Mouse (Mus musculus): ENCODE measurements around the gene B3gat1.

The B3gat1 gene

GRCm38 (mm10) chr9:26733206-26733891 is at the start of gene B3gat1:
TSS of gene B3gat1 (plus strand) at chr9:26733728.
- in situ Hi-C loops (cut with MboI, MseI), result no loop called here

DNA sequence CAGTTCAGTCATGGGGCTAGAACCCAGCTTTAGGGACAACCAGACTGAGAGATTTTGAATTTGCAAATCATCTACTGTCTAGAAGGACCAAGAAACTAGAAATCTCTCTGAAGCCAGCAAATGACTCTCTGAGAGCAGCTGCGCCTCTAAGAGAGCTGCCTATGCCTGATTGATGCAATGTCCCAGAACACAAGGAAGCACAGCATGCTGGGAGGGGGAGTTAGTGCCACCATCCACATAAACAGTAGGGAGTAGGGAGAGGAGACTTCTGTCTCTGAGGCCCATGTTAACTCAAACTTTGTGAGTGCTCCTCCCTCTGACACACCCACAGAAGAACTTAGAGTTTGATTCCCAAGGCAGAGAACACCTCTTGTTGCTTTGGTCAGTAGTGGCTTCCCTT is 44.4 kb upstream of the B3gat1 start:
- in situ Hi-C loops (cut with MboI, MseI), result no loop called here

DNA sequence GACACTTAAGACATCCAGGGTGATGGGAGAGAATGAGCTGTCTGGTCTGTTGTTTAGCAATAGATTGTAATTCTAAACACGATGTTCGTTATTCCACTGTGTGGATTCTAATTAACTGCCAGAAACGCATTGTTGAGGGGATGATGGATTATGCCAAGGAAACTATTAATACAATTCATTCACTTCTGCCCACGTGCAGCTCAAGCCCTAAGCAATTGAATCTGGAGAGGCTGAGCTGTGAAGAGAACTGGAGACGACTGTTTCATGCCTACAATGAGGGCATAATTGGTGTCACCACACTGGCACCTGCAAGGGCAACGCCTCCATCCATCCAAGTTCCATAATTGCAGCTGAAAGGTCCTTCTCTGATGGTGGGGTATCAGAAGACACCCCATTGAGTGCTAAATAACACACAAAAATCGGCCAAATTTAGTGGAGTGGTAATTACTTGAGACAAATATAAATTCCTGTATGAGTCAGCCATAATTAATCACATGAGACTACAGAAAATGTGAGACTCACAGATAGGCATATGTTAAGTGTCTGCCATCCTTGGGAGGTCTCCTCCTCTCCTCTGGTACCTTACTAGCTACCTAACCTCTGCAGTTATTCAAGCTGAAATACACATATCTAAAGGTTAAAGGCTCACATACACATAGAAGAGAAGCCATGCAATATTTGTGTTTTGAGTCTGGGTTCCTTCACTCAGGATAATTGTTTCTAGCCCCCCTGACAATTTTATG is 43.4 kb upstream of the B3gat1 start:
- in situ Hi-C loops (cut with MboI, MseI), result no loop called here

GRCm38 (mm10) chr9:26692641-26693040 is 40.9 kb upstream of the B3gat1 start:
- in situ Hi-C loops (cut with MboI, MseI), result no loop called here

DNA sequence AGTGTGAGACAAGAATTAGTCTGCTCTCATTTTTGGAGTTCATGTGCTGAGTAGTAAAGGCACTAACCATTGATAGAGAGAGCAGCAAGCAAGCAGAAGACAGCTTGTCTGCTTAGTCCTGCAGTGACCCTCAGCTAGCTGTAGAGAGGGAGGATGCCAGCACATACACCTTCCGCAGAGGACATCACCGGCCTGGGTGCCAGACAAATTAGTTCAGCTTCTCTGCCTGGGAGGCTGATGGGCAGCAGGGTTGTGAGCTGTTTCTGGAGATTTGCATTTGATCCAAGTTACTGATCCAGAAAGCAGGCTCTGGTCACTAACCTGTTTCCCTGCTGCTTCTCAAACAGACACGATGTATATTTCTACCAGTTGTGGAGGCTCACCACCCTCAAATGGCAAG is 38.9 kb upstream of the B3gat1 start:
- in situ Hi-C loops (cut with MboI, MseI), result no loop called here

DNA sequence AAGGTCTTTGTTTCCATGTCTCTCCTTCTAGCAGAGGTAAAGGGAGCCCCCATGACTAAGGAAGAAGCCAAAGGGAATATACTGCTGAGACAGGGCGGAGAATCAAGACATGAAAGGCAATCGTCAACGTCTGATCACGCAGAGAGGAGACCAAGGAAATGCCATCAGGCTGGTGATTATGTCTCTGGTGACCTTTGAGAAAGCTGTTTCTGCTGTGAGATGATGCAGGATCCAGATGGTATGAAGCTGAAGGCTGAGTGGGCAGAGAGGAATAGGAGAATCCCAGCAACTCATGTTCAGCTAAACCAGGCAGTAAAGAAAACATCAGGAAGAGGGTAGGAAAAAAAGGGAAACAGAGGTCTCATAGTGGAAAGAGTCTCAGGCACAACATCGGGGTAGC is 38.4 kb upstream of the B3gat1 start:
- in situ Hi-C loops (cut with MboI, MseI), result no loop called here

DNA sequence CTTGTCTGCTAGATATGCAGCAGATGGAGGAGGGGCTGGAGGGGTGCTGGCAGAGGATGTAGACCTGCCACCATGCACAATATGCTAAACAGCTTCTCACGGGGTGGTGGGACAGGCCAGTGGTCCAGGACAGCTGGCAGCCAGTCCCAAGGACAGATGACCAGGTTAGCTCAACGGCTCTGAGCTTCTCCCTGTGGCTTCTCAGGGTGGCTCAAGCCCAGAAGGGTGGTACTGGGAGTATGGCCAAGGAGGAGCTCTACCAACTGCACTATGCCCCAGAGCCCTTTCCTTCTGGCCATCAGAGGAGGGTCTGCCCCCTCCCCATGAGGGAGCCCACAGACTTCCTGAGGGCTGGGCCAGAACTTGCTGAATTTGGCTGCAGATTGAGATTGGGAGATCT is 35.2 kb upstream of the B3gat1 start:
- in situ Hi-C loops (cut with MboI, MseI), result no loop called here

DNA sequence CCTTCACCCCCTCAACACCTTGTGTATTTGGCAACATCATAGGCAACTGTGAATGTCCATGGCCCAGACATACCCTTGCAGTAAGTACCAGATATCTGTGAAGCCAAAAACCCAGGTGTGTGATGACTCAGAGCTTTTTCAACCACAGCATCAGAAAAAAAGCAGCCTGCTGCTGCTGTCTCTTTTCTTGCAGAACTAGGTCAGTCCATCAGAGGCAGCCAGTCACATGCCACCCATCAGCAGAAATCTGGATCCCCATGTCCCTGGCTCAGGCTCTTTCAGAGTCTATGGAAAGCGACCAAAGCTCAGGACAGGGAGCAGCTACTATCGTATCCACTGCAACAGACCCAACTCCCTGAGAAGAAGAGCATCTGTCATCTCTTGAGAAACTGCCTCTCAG is 33.2 kb upstream of the B3gat1 start:
- in situ Hi-C loops (cut with MboI, MseI), result no loop called here

DNA sequence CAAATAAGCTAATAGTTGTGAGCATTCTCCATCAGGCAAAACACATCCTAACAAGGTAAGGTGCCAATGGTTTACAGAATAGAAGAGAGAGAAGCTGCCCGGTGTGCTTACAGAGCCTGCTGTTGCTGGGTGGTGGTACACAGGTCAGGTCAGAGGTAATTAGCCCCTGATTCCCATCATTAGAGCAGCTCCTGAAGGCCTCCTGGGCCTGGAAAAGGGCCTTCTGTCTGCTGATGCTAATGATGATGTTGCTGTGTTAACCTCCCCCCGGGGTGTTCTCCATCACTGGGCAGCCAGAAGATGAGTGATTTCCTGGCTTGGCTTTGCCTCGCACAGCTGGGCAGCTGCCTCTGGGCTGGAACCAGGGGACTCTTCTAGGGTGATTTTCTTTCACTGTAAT is 15.1 kb upstream of the B3gat1 start:
- in situ Hi-C loops (cut with MboI, MseI), result no loop called here

- in situ Hi-C loops (cut with MboI, MseI), result no loop called here
Measured at GRCm38 (mm10) chr9:26721771-26722170, 11.8 kb upstream of the B3gat1 start.

- in situ Hi-C loops (cut with MboI, MseI), result no loop called here
Measured at GRCm38 (mm10) chr9:26725709-26726108, 7.8 kb upstream of the B3gat1 start.

DNA sequence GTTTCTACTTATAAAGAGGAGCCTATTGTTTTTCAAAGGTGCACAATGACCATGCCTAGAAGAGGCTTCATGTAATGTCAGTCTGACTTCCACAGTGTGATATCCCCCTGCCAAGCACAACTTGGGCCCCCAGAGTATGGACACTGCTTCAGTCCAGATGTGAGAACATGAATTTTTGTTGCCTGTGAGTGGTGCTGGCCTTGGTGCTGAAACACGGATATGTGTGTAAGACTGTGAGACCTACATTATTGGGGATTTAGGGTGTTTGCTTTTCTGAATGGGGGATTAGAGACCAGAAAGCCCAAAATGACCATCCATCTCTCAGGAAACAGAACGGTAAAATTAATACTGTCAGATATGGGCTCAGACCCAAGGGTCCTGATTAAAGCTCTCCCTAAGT is 6.1 kb upstream of the B3gat1 start:
- in situ Hi-C loops (cut with MboI, MseI), result no loop called here

- in situ Hi-C loops (cut with MboI, MseI), result no loop called here
Measured at GRCm38 (mm10) chr9:26728556-26728955, 5.0 kb upstream of the B3gat1 start.

GRCm38 (mm10) chr9:26733986-26734385 is 458 bp downstream of the B3gat1 start:
- in situ Hi-C loops (cut with MboI, MseI), result no loop called here

DNA sequence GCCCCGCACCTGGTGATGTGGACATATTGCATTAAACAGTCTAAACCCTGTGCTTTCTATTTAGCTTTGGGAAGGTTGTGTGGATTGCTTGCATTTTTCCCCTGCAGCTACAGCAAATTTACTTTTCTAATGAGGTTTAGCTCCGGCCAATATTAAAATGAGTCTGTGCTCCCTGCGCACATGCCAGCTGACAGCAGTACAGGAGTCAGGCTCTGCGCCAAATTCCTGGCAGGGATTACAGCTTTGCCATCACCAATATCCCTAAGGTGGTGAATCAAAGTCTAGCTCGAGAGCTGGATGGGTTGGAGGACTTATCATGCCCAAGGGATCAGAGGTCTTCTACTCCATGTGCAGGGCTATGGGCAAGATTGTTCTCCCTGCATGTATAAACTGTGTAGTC is 3.6 kb downstream of the B3gat1 start:
- in situ Hi-C loops (cut with MboI, MseI), result no loop called here

- in situ Hi-C loops (cut with MboI, MseI), result no loop called here
Measured at GRCm38 (mm10) chr9:26742817-26743216, 9.3 kb downstream of the B3gat1 start.

GRCm38 (mm10) chr9:26747121-26747520 is 13.6 kb downstream of the B3gat1 start:
- in situ Hi-C loops (cut with MboI, MseI), result no loop called here

GRCm38 (mm10) chr9:26748893-26749292 is 15.4 kb downstream of the B3gat1 start:
- in situ Hi-C loops (cut with MboI, MseI), result no loop called here

DNA sequence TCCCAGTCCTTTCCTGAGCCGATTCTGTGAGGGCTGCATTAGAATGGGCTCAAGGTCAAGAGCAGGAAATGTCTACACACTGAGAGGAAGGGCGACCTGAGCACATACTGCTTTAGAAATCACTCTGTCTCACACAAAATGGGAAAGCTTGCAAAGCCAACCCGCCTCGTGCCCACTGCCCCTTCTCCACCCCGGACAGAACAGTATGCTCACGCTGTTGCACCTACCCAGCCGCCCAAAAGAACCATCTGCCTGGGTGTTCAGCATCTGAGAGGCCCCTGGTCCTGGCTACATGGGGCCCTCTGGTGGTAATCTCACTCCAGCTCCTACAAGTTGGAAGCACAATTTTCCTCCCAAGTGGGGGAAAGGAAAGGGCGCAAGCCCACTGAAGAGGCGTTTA is 26.6 kb downstream of the B3gat1 start:
- in situ Hi-C loops (cut with MboI, MseI), result no loop called here

- in situ Hi-C loops (cut with MboI, MseI), result no loop called here
Measured at GRCm38 (mm10) chr9:26760576-26760975, 27.0 kb downstream of the B3gat1 start.

DNA sequence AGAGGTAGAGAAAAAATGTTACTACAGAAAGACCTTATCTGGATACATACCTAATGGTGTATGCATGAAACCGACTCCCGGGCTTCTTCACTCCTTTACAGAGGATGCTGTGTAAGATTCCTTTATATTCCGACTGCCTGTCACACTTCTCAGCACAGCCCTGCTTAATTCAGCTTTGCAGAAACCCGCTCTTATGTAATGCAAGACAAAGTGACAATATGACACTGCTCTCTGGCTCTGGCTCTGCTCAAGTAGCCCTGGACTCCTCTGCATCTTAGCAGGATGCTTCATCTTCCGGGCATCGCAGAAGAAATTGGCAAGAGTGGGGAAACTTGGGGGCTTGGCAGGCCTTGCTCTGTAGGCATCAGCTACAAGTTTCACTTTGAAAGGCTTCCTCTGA is 28.9 kb downstream of the B3gat1 start:
- in situ Hi-C loops (cut with MboI, MseI), result no loop called here

DNA sequence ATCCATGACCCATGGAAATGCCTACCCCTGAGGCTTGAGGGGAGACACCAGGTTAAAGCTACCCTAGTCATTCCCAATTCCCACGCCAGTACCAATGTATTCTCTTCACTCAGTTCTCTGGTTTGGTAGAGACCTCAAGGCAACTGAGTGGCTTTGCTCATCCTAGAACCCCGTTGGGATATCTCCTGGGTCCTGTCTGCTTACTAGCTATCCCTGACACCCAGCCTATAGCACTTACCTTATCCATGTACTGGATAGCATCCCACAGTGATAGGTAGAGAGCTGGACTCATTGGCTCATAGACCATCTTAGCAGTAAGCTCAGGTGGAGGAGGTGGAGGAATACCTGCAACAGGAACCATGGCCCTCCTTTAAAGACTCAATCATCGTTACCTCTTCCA is 34.7 kb downstream of the B3gat1 start:
- in situ Hi-C loops (cut with MboI, MseI), result no loop called here

DNA sequence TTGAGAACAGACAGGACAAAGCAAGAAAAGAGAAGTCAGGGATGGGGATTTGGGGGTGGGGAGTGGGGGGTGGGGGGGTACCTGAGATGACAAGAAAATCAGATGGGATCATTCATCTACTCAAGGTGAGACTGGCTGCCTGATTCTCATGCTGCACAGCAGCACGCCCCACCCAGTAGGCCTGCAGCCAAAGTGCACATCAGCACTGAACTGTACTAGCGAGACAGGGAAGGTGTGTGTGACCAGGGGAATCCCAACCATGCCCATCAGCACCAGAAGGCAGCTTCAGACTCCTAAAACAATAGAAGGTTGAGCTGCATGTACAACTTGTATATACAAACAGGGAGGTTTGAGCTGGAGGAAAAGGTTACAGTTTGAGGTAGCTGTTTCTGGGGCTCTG is 42.2 kb downstream of the B3gat1 start:
- in situ Hi-C loops (cut with MboI, MseI), result loop anchor here (5.0 to 25.0 kb wide), 3 partner anchors 1128 to 1588 kb away; no protein-coding TSS in a partner anchor

Data from regulatory T cell (primary cell).